Mouse (Mus musculus): Measurements from ENCODE around the gene Dclre1c. TPM values are rescaled to one million over a fixed set of nuclear protein-coding genes. Genes with fewer than 3 reads are reported as not detected.

Gene Dclre1c
- total RNA-seq, 2 experiments from 2014 or later = 10.2 to 11.4 TPM

DNA sequence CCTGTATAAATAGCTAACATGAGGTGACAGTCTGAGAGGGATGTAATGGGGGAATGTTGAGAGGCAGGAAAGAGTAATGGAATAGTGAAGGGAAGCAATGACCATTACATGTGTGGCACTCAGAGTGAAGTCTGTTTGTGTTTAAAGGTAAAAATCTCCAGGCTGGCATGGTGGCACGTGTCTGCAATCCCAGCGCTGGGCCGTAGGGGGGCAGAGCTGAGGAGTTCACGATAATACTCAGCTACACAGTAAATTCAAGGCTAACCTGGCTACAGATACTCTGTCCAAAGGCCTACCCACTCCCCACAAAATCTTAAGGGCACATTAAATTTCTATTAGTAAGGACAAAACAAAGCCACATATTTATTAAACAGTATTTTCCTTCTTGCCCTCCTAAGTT is 32.7 kb downstream of the Dclre1c start:
- no peak for DNase-seq (ENCODE audit: low spot score in 2 of 2)
- intact Hi-C loops (cut with DNase I) = no loop called here

DNA sequence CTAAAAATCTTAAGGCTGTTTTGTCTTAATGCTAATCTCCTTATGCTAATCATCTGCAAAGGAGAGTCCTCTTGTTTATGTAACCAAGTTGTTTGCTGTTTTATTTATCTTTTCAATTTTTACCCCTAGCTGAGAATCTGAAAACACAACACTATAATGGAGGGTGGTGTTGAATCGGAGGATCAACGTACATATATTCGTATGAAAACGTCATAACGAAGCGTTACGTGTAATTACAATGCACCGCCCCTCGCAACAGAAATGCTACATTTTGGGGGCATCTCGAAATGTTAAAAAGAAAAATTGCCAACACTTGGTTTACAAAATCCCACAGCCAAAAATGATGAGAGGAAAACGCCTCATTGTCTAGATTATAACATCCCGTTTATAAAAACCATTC is 50.0 kb downstream of the Dclre1c start:
- intact Hi-C loops (cut with DNase I) = loop anchor here (2.0 kb wide), 3 partner anchors 39 to 141 kb away; partner anchors contain the start of genes Cdnf, Dclre1c, Gm45902 and Hspa14
- no peak for DNase-seq (ENCODE audit: low spot score in 2 of 2)

DNA sequence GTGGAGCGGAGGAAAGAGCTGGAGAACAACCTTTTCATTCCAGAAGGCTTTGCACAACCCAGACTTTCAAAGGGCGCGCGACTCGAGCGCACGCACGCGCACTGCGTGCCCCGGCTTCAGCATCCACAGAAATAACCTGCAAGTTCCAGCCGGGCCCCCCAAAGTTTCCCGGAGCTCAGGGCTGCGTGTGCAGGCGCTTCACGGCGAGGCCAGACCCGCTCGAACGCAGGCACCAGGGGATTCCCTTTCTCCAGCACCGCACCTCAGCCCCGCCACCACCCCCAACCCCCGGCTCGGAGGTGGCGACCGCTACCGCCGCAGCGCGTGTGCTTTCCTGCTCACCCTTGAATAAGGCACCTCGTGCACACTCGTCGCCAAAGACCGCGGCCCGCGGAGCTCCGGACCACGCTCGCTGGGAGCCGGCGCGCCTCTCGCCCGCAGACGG is 50.5 kb downstream of the Dclre1c start:
- intact Hi-C loops (cut with DNase I) = loop anchor here (2.0 kb wide), 3 partner anchors 38 to 142 kb away; partner anchors contain the start of genes Cdnf, Dclre1c, Gm45902 and Hspa14
- DNase-seq (ENCODE audit: low spot score in 2 of 2) = peak; percentile 61 to 66

DNA sequence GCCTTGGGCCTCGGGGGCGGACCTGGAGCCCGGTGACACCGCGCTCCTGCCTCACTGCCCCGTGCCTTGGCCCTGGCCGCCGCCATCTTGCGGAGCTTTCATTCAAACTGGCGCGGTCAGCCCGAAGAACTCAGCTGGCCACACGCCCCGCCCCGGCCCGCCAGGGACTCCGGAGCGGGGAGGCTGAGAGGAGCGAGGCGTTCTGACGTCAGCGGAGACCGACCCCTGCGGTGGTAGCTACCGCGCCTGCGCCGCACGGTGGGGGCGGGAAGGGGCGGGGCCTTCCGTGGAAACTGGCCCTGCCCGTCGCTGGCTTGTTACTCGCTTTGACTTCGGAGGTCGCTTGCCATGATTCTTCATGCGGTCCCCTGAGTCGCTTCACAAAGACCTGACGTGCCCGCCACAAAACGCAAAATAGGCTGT is 50.9 kb downstream of the Dclre1c start, which contains the start of gene Suv39h2:
Suv39h2 (minus strand) TSS at position 171 of the 423 bp plus-strand sequence.
- intact Hi-C loops (cut with DNase I) = loop anchor here (2.0 kb wide), 3 partner anchors 38 to 142 kb away; partner anchors contain the start of genes Cdnf, Dclre1c, Gm45902 and Hspa14

DNA sequence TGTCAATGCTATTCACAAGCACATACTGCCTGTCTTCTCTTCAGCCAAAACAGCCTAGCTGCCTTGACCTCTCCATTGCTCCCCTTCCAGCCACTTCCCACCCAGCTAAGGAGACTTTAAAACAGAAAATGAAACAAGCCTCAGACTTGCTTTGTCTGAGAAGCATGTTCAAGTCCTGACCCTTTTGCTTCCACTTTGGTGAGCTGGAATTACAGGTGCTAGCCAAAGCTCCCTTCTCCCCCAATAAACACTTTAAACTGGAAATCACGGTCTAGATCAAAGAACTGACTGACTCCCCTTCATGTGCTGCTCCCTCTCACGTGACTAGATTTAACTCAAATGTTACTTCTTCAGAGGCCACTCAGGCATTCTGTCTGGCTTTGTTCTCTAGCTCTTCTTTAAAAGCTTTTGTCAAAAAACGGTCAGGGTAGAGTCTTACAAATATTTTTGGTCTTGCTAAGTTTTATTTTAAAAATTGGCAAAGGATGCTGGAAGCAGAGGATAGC is 51.9 kb downstream of the Dclre1c start:
- intact Hi-C loops (cut with DNase I) = loop anchor here (2.0 kb wide), 3 partner anchors 37 to 143 kb away; partner anchors contain the start of genes Cdnf, Dclre1c, Gm45902 and Hspa14

More for the DNA sequence above, 50.9 kb downstream of the Dclre1c start, which contains the start of gene Suv39h2:
- peak; percentile 95 to 97 for DNase-seq (ENCODE audit: low spot score in 2 of 2)

DNA sequence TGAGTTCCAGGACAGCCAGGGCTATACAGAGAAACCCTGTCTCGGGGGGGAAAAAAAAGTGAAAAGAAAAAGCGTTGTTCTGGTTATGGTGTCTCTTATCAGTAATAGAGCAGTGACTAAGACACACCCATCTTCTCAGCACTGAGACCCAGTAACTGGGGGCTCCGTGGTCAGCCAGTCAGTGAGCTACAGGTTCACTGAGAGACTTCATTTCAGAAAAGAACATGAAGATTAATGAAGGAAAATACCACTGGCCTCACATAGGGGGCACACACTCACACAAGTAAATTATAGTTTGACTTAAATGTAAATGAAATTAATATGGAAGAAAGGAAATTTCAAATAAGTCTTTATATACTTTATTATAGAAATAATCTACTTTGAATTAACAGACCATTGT is 56.3 kb downstream of the Dclre1c start:
- no peak for DNase-seq (ENCODE audit: low spot score in 2 of 2)
- intact Hi-C loops (cut with DNase I) = no loop called here

More for the DNA sequence above, 51.9 kb downstream of the Dclre1c start:
- DNase-seq (ENCODE audit: low spot score in 2 of 2) = no peak

DNA sequence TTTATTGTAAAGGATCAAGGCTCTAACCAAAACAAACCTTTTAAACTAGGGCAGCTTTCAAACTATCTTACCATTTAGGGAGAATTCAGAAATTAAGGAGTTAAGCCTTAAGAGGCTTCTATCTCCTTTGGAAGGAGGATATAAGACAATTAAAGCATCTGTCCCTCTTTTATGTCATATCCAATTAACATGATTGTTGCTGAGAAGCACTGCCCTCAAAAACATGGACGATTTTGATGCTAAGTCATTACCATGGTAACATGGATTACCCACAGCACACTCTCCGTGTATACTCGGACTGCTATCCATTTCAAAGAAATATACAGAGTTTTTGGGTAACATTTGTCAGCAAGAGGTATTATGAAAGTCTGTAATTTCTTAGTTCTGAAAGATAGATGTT is 65.9 kb downstream of the Dclre1c start:
- DNase-seq (ENCODE audit: low spot score in 2 of 2) = no peak
- intact Hi-C loops (cut with DNase I) = no loop called here

DNA sequence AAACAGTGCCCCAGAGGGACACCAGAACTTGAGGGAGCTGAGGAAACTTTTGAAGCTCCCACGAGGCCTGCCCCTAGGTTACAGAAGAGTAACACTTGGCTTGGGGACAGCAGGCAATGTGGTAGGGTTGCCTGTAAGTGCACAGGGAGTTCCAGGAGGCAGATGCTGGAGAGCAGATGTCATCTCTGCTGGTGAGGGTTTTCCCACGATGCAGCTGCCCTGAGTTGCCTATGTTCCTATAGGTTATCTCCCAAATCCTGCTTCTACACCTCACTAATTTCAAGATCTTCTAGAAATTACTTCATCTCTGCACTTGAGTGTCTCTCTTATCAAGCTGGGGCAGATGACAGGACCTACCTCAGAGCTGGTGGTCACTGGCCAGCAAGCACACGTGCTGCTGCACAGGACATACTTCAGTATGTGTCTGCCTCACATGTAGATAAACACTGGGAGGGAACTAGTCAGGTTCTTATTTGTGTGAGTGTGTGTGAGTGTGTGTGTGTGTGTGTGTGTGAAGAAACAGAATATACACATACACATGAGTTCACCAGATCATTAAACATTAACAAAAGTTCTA is 70.0 kb downstream of the Dclre1c start:
- intact Hi-C loops (cut with DNase I) = no loop called here
- no peak for DNase-seq (ENCODE audit: low spot score in 2 of 2)

DNA sequence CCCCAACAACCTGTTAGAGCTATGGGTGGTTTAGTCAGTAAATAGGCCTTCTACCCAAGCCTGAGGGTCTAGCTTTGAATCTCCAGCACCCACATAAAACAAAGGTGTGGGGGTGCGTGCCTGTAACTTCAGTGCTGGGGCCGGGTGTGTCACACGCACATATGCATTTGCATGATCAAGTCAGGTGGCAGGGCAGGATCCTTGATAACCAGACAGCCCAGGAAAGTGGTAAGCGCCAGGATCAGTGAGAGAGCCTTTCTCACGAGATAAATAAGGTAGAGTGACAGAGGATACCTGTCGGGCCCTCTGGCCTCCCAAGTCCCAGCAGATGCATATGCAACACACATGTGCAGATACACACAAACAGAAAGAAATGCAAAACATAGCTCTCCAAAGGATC is 75.6 kb downstream of the Dclre1c start:
- intact Hi-C loops (cut with DNase I) = no loop called here
- no peak for DNase-seq (ENCODE audit: low spot score in 2 of 2)

DNA sequence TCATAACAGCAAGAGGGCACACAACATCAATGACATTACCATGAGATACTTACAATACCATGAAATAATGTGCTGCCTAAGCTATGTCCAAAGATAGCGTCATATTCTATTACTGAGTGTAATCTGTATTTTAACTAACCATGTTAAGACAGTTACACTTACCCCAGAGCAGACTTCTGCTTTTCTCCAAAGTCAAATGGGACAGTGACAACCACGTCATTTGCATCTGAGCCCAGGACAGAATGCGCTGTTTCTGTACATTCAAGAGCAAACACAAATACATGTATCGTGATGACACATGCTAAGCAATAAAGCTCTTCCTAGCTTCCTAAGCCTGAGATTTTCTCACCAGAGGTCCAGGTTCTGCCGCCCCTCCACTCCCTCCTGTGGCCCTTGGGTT is 77.0 kb downstream of the Dclre1c start:
- intact Hi-C loops (cut with DNase I) = no loop called here
- no peak for DNase-seq (ENCODE audit: low spot score in 2 of 2)

DNA sequence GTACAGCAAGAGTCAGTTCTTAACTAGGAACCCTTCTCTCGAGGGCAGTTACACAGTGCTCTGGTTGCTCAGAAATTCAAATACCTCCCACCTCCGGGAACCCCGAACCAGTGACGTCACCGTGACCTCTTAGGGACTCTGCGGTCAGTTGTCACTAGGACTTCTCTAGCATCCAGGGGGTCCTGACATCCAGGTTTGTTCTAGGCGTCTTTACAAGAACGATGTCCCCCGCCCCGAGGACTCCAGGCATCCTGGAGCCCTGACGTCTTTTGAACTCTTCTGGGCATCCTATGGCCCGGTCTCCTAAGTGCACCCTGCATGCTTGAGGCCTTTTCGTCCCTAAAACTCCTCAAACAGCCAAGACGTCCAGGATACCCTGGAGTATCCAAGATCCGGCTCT is 88.1 kb downstream of the Dclre1c start:
- intact Hi-C loops (cut with DNase I) = loop anchor here (2.0 to 5.0 kb wide), 2 partner anchors 37 to 95 kb away; partner anchors contain the start of gene Suv39h2

DNA sequence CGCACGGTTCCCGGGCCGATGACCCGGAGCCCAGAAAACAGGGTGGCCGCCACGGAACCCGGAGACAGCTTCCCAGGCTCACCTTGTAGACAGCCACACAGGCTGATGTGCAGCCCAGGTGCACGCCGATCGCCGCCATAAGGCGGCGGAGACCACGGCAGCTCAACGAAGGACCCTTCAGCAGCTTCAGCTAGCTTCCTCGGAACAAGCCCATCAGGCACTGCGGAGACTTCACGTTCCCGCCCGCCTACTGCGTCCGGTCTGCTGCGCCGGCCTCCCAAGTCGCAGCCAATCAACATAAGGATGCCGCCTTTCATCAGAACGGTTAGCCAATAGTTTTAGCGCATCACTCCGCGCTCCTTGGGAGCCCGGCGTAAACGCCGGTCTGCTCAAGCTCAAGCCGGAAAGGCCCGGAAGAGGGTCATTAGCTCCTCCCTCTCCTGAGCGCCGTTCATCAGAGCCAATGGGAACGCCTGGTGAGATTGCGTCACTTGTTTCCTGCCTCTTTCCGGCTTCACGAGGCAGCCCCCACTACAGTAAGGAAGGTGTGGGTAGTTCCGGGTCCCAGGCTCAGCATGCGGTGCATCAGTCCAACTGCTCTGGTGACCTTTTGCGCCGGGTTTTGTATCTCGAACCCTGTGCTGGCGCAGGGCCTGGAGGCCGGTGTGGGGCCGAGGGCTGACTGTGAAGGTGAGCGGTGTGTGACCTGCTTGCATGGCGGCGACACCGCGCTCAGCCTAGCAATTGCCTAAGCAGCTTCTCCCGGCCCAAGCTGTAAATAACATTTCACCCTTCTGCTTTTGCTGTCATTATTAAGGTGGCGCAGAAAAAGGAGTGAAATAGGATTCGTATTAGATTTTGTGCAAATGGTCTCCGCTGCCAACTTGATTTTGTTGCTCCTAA is 88.9 kb downstream of the Dclre1c start, which contains the start of the genes Gm45902, Hspa14 and Cdnf:
Gm45902 (minus strand) TSS at position 239 of the 903 bp plus-strand sequence.
Hspa14 (minus strand) TSS at position 263 of the 903 bp plus-strand sequence.
Cdnf (plus strand) TSS at position 479 of the 903 bp plus-strand sequence.
- peak; percentile 98 to 99 for DNase-seq (ENCODE audit: low spot score in 2 of 2)
- intact Hi-C loops (cut with DNase I) = loop anchor here (2.0 to 5.0 kb wide), 2 partner anchors 38 to 96 kb away; partner anchors contain the start of gene Suv39h2

More for the DNA sequence above, 88.1 kb downstream of the Dclre1c start:
- peak in 1 of 2 experiments; percentile 14 for DNase-seq (ENCODE audit: low spot score in 2 of 2)

Other genes with a start within 250 kb of the Dclre1c start
- 10 to 100 TPM; 90.4 to 95.3 TPM for gene Nmt2, start 139.9 kb upstream of the Dclre1c start, total RNA-seq (2021)
- 10 to 100 TPM; 10.3 to 11.0 TPM for gene Rpp38, start 91.5 kb upstream of the Dclre1c start, total RNA-seq (2021)
- gene Acbd7, start 88.0 kb upstream of the Dclre1c start, total RNA-seq (2021) = under 1 TPM in 1 of 2 experiments, not detected in 1; 0.94 TPM
- gene Olah, start 26.9 kb upstream of the Dclre1c start, total RNA-seq (2021) = under 1 TPM in 1 of 2 experiments, not detected in 1; 0.18 TPM
- gene Meig1, start 1.5 kb upstream of the Dclre1c start, total RNA-seq (2021) = 1 to 10 TPM; 3.3 to 4.6 TPM
- gene Suv39h2, start 50.9 kb downstream of the Dclre1c start, total RNA-seq (2021) = 1 to 10 TPM; 3.5 to 4.4 TPM
- gene Gm45902, start 88.7 kb downstream of the Dclre1c start, total RNA-seq (2021) = 1 to 10 TPM; 4.0 to 5.4 TPM
- 10 to 100 TPM; 42.8 to 46.9 TPM for gene Hspa14, start 88.7 kb downstream of the Dclre1c start, total RNA-seq (2021)
- gene Cdnf, start 88.9 kb downstream of the Dclre1c start, total RNA-seq (2021) = 1 to 10 TPM in 1 of 2 experiments, under 1 TPM in 1; 0.85 to 1.1 TPM
- gene Fam107b, start 146.4 kb downstream of the Dclre1c start, total RNA-seq (2021) = 1 to 10 TPM; 8.6 to 9.6 TPM